8 mouse cellular contexts compared by ENCODE assay signal in the genomic region with DNA sequence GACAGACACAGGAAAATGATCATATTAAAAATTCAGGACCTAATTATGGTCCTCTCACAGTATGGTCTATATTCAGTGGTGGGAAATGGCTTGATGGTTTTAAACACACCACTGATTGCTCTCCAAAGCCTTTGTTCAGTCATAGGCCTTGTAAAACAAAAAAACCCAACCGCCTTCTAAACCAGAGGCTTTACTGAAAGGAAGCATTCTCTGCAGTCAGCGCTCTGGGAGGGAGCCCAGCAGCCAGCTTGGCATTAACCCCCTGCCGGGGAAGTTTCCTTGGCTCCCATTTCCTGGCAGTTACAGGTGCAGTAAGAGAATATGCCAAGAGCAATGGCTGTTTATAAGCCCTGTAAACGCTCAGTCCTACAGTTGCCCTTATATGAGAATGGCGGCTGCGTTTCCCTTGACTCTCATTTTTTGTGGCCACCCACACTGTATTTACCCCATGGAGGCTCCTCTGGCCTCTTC.
DNase-seq lines count a peak whose midpoint lies in the region; TF ChIP-seq lines count a peak whose summit lies in the region.

No protein-coding gene starts in this region.

- 53% methylated on average over 6 of the region's 6 CpGs for WGBS in kidney, adult 2 months

- peak; percentile 40 for DNase-seq in adrenal gland, postnatal 14 days
- DNase-seq in adrenal gland, adult 8-10 months, result no peak
- peak; percentile 74 for DNase-seq in brain, adult 2 months (ENCODE audit: low read depth, low spot score)
- DNase-seq in frontal cortex, postnatal 36 days (ENCODE audit: low spot score in 2 of 2), result peak; percentile 30 to 60
- peak; percentile 9 to 41 for DNase-seq in left cerebral cortex, adult 8-10 months (ENCODE audit: low spot score in 2 of 2)
- DNase-seq in right cerebral cortex, postnatal 14 days, result peak; percentile 46
- DNase-seq in heart, adult 9 months (ENCODE audit: low spot score in 2 of 2), result no peak
- DNase-seq in kidney, adult 2 months, result no peak

- no peak overlapping the region for H3K4me3 ChIP-seq in kidney, adult 2 months (ENCODE audit: insufficient read depth, low read depth, low read length)

- peaks cover 10% of the 10 kb centered on the region for H3K4me1 ChIP-seq in kidney, adult 2 months (ENCODE audit: control insufficient read depth, insufficient read depth, low read length)

- H3K36me3 ChIP-seq in kidney, adult 2 months (ENCODE audit: control insufficient read depth, insufficient read depth, low read length), result no peaks in the 10 kb centered on the region

- H3K27me3 ChIP-seq in kidney, adult 2 months (replicated peaks; ENCODE audit: control insufficient read depth, insufficient read depth, low read length), result no peaks in the 10 kb centered on the region

- TF ChIP-seq CTCF in kidney, adult 2 months (conservative IDR thresholded peaks at IDR 0.05; ENCODE audit: insufficient read depth, insufficient read length, low read depth, low read length), result no peak

- TF ChIP-seq POLR2A in kidney, adult 2 months (IDR thresholded peaks at IDR 0.05; ENCODE audit: low read depth, low read length), result no peak

- H3K27ac ChIP-seq in kidney, adult 2 months (ENCODE audit: insufficient read depth, low read depth, low read length), result no peak overlapping the region

Comparison
In these comparisons a context has a peak if more than half of its experiments do, and no peak if none do; other contexts are left out.
1. DNase-seq: peak in adrenal gland, postnatal 14 days (single experiment), brain, adult 2 months (single experiment), frontal cortex, postnatal 36 days (2 of 2), left cerebral cortex, adult 8-10 months (2 of 2) and right cerebral cortex, postnatal 14 days (single experiment); none in adrenal gland, adult 8-10 months (single experiment), heart, adult 9 months (0 of 2) and kidney, adult 2 months (single experiment).